Mouse (Mus musculus) midbrain, postnatal 0 days (tissue): ENCODE measurements around the gene Tcp11l1. TPM values are rescaled to one million over a fixed set of nuclear protein-coding genes. Genes with fewer than 3 reads are reported as not detected.

ENCODE experiments used
- ATAC-seq: fragments of 200-750 bp; cut with Nextera tagmentation; 2 replicates; pipeline ENCODE4 v1.8.0; 2017; ENCODE audit warnings: moderate number of reproducible peaks, mild to moderate bottlenecking, moderate TSS enrichment, moderate library complexity; ENCODE audit not compliant: low FRiP score
- DNase-seq: peaks from one replicate; pipeline ENCODE4 v3.0.0-alpha.2; 2015; ENCODE audit warnings: low spot score
- H3K27ac ChIP-seq: fragments of 300-500 bp; sonication (generic); 2 replicates; pipeline ENCODE4 v1.5.1; 2014; ENCODE audit warnings: low read depth, mild to moderate bottlenecking, low read length, mixed read lengths
- H3K27me3 ChIP-seq: fragments of 300-500 bp; sonication (generic); 2 replicates; pipeline ENCODE4 v1.6.1; 2014; ENCODE audit warnings: low read length, control low read depth, mixed read lengths; ENCODE audit not compliant: insufficient read depth
- H3K36me3 ChIP-seq: fragments of 300-500 bp; sonication (generic); 2 replicates; pipeline ENCODE4 v1.6.1; 2014; ENCODE audit warnings: low read length, control low read depth, mixed read lengths; ENCODE audit not compliant: insufficient read depth
- H3K4me1 ChIP-seq: fragments of 300-500 bp; sonication (generic); 2 replicates; pipeline ENCODE4 v1.6.1; 2014; ENCODE audit warnings: mild to moderate bottlenecking, control low read depth, antibody characterized with exemption, low read length, mixed read lengths; ENCODE audit not compliant: insufficient read depth
- H3K4me2 ChIP-seq: fragments of 300-500 bp; sonication (generic); 2 replicates; pipeline ENCODE4 v1.6.1; 2014; ENCODE audit warnings: low read depth, mild to moderate bottlenecking, low read length, mixed read lengths; ENCODE audit not compliant: poor library complexity, severe bottlenecking
- H3K4me3 ChIP-seq: fragments of 300-500 bp; sonication (generic); 2 replicates; pipeline ENCODE4 v1.5.1; 2014; ENCODE audit warnings: low read depth, mild to moderate bottlenecking, low read length, moderate library complexity
- H3K9ac ChIP-seq: fragments of 300-500 bp; sonication (generic); replicated peaks from 2 replicates; pipeline ENCODE4 v1.6.1; 2014; ENCODE audit warnings: mild to moderate bottlenecking, low read length, moderate library complexity, mixed read lengths; ENCODE audit not compliant: poor library complexity, severe bottlenecking
- H3K9me3 ChIP-seq: fragments of 300-500 bp; sonication (generic); 2 replicates; pipeline ENCODE4 v1.6.1; 2016; ENCODE audit warnings: low read length, control low read depth
- CTCF ChIP-seq: IDR thresholded peaks from 2 replicates; pipeline ENCODE4 v1.5.1; 2016; ENCODE audit warnings: antibody characterized with exemption, mild to moderate bottlenecking
- WGBS: fragments of 180-500 bp; shearing (Covaris S2); extraction: QIAGEN DNeasy Blood & Tissue Kit; methylation state at CpG from one replicate; pipeline ENCODE4 v1.1.7; 2014; 5-methylcytosine and 5-hydroxymethylcytosine counted together
- polyA plus RNA-seq: library from polyadenylated mRNA; unstranded; fragments of >200 nt; fragmentation: Nextera tagmentation; extraction: Ambion mirVana; gene quantifications from 2 replicates; pipeline ENCODE4 v1.2.1, GENCODE M21; 2015
- total RNA-seq: library from RNA; depleted of rRNA; stranded (reverse); fragments of >200 nt; gene quantifications from 2 replicates; pipeline ENCODE4 v1.2.3, GENCODE M21; 2014

Tcp11l1 gene
- total and polyA plus RNA-seq, 2 experiments from 2014 or later: 27.8 to 58.8 TPM

GRCm38 (mm10) chr2:104742741-104743064 is 30.7 kb upstream of the Tcp11l1 start, which contains the start of gene Depdc7:
Gene Depdc7 (minus strand): TSS chr2:104742878.
- no peaks in the 10 kb centered on the region for H3K36me3 ChIP-seq
- TF ChIP-seq CTCF: no peak
- WGBS: under 1% methylated on average over 30 of the region's 31 CpGs
- no peaks in the 10 kb centered on the region for H3K9me3 ChIP-seq
- H3K4me3 ChIP-seq: peak within 1 kb of the TSS; percentile 70
- no peak within 1 kb of the TSS for H3K27ac ChIP-seq
- DNase-seq (peak; percentile 68), ATAC-seq (peak; percentile 81; the same call in 1 of the 2 replicates)
- H3K4me2 ChIP-seq: peak within 1 kb of the TSS; percentile 99
- H3K9ac ChIP-seq: peak within 1 kb of the TSS; percentile 54
- peaks cover 5% of the 10 kb centered on the region; the same call in 1 of the 2 replicates for H3K4me1 ChIP-seq
- peaks cover 8% of the 10 kb centered on the region; the same call in 1 of the 2 replicates for H3K27me3 ChIP-seq

GRCm38 (mm10) chr2:104741896-104742740 is 30.1 kb upstream of the Tcp11l1 start:
- peaks cover 5% of the 10 kb centered on the region; the same call in 1 of the 2 replicates for H3K4me1 ChIP-seq
- 4% methylated on average over 42 of the region's 46 CpGs for WGBS
- peak; percentile 6 for DNase-seq

GRCm38 (mm10) chr2:104741015-104741758 is 29.2 kb upstream of the Tcp11l1 start:
- Histone ChIP-seq H3K36me3 (no peaks in the 10 kb centered on the region), H3K4me2 (no peak overlapping the region), H3K4me3 (no peak overlapping the region), H3K9me3 (no peaks in the 10 kb centered on the region), H3K9ac (no peak overlapping the region), H3K27ac (no peak overlapping the region), H3K27me3 (peaks cover 8% of the 10 kb centered on the region; the same call in 1 of the 2 replicates), H3K4me1 (peaks cover 5% of the 10 kb centered on the region; the same call in 1 of the 2 replicates)
- WGBS: 35% methylated on average over 7 of the region's 7 CpGs
- no peak for TF ChIP-seq CTCF
- DNase-seq (no peak), ATAC-seq (no peak)

More at GRCm38 (mm10) chr2:104741896-104742740, 30.1 kb upstream of the Tcp11l1 start:
- Histone ChIP-seq H3K4me2 (peak overlapping the region; percentile 99), H3K27ac (no peak overlapping the region), H3K36me3 (no peaks in the 10 kb centered on the region), H3K4me3 (peak overlapping the region; percentile 70), H3K9ac (peak overlapping the region; percentile 54), H3K9me3 (no peaks in the 10 kb centered on the region), H3K27me3 (peaks cover 8% of the 10 kb centered on the region; the same call in 1 of the 2 replicates)
- no peak for TF ChIP-seq CTCF
- ATAC-seq: peak; percentile 65

DNA sequence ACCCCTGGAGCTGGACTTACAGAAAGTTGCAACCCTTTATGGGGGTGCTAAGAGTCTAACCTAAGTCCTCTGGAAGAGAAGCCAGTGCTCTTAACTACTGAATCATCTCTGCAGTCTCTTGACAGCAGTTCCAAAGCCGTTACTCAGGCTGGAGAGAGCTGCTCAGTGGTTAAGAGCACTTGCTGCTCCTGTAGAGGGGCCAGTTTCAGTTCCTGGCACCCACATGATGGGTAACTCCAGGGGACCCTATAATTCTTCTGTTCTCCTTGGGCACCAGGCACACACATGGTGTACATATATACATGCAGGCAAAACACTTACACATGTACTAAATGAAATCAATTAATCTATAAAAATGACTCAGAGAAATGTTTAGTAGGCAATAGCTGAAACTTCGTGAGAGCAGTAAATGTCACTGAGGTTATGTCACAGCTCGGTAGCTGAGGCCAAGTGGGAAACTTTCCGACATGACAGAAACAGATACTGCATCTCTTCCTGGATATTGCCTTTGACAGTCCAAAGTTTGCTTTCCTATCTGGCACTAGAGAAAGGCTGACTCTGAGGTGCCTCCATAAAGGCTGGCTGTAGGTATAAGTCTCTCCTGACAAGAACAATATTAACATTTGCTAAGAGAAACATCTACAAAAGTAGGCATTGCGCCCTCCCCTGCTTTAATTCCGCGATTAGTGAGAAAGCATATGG is 28.4 kb upstream of the Tcp11l1 start:
- DNase-seq (no peak), ATAC-seq (no peak)
- 64% methylated on average over 7 of the region's 7 CpGs for WGBS
- no peak for TF ChIP-seq CTCF
- Histone ChIP-seq H3K36me3 (no peaks in the 10 kb centered on the region), H3K27me3 (peaks cover 8% of the 10 kb centered on the region; the same call in 1 of the 2 replicates), H3K27ac (no peak overlapping the region), H3K9me3 (no peaks in the 10 kb centered on the region), H3K9ac (no peak overlapping the region), H3K4me3 (no peak overlapping the region), H3K4me2 (no peak overlapping the region), H3K4me1 (peaks cover 5% of the 10 kb centered on the region; the same call in 1 of the 2 replicates)

GRCm38 (mm10) chr2:104739691-104740090 is 27.7 kb upstream of the Tcp11l1 start:
- no peak for DNase-seq
- Histone ChIP-seq H3K4me3 (no peak overlapping the region), H3K27ac (no peak overlapping the region), H3K4me2 (no peak overlapping the region), H3K4me1 (peaks cover 5% of the 10 kb centered on the region; the same call in 1 of the 2 replicates), H3K9me3 (no peaks in the 10 kb centered on the region), H3K36me3 (no peaks in the 10 kb centered on the region), H3K9ac (no peak overlapping the region), H3K27me3 (peaks cover 8% of the 10 kb centered on the region; the same call in 1 of the 2 replicates)
- no peak for TF ChIP-seq CTCF
- ATAC-seq: no peak
- 95% methylated on average over 2 of the region's 2 CpGs for WGBS
